Mouse (Mus musculus): ENCODE measurements around the gene Zfand2b. TPM values are rescaled to one million over a fixed set of nuclear protein-coding genes. Genes with fewer than 3 reads are reported as not detected.

Gene Zfand2b
- polyA plus RNA-seq, 1 experiment from 2014 or later, result 41.0 TPM

DNA sequence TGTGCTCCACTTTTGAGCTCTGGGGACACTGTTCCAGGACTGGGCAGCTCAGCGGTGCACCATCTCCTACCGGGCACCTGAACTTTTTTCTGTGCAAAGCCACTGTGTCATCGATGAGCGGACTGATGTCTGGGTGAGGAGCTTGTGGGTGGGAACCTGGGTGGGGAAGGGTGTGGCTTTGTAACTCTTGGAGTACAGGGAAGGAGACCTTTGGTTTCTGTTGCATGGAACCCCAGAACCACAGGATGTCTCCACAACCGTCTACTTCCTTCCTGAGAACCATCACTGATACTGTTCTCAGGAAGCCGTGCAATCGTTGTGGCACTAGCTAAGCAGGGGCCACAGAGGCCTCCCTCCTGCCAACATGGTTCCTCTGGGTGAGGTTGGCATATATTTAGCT, 44.6 kb downstream of the Zfand2b start:
- Histone ChIP-seq H3K4me2 (replicated peaks; ENCODE audit: low read depth, low read length) (no peak overlapping the region), H3K9me3 (ENCODE audit: control insufficient read depth, low read depth, low read length) (no peaks in the 10 kb centered on the region), H3K9ac (replicated peaks; ENCODE audit: low read depth, low read length) (no peak overlapping the region), H3K27me3 (ENCODE audit: control insufficient read depth, insufficient read depth, low read length) (no peaks in the 10 kb centered on the region), H3K4me3 (ENCODE audit: low read depth, low read length) (no peak overlapping the region), H3K36me3 (ENCODE audit: control insufficient read depth, insufficient read depth, low read length) (peaks cover 18% of the 10 kb centered on the region; the same call in 1 of the 2 replicates), H3K27ac (ENCODE audit: low read length) (no peak overlapping the region), H3K4me1 (ENCODE audit: control insufficient read depth, insufficient read depth, low read length) (peaks cover 22% of the 10 kb centered on the region; the same call in 1 of the 2 replicates)
- ATAC-seq (ENCODE audit: insufficient number of reproducible peaks, insufficient read depth, low FRiP score, low read depth), result no peak
- WGBS, result 87% methylated on average over 7 of the region's 7 CpGs

DNA sequence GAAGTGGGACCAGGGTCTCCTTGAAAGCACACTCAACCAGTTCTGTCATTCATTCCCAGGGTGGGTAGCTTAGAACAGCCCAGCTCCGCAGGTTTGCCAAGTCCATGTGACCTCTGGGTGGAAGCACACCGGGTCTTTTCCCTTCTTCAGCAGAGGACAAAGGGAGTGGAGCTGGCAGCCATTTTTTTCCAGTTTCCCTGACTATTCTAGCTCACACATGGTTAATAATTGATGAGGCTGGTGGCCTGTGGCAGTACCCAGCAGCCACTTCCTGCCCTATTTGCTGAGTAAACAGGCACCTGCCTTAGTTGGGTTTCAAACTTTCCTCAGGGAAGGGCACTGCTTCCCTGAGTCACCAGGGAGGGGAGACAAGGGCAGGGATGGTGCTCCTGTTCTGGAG, 46.0 kb downstream of the Zfand2b start:
- H3K36me3 ChIP-seq (ENCODE audit: control insufficient read depth, insufficient read depth, low read length), result peaks cover 18% of the 10 kb centered on the region; the same call in 1 of the 2 replicates
- ATAC-seq (ENCODE audit: insufficient number of reproducible peaks, insufficient read depth, low FRiP score, low read depth), result peak; percentile 47
- WGBS, result 65% methylated on average over 2 of the region's 2 CpGs
- H3K4me3 ChIP-seq (ENCODE audit: low read depth, low read length), result no peak overlapping the region
- H3K27ac ChIP-seq (ENCODE audit: low read length), result peak overlapping the region; percentile 77; the same call in 1 of the 2 replicates
- H3K4me2 ChIP-seq (replicated peaks; ENCODE audit: low read depth, low read length), result no peak overlapping the region
- H3K4me1 ChIP-seq (ENCODE audit: control insufficient read depth, insufficient read depth, low read length), result peaks cover 27% of the 10 kb centered on the region; the same call in 1 of the 2 replicates
- no peak overlapping the region for H3K9ac ChIP-seq (replicated peaks; ENCODE audit: low read depth, low read length)
- no peaks in the 10 kb centered on the region for H3K27me3 ChIP-seq (ENCODE audit: control insufficient read depth, insufficient read depth, low read length)
- no peaks in the 10 kb centered on the region for H3K9me3 ChIP-seq (ENCODE audit: control insufficient read depth, low read depth, low read length)

DNA sequence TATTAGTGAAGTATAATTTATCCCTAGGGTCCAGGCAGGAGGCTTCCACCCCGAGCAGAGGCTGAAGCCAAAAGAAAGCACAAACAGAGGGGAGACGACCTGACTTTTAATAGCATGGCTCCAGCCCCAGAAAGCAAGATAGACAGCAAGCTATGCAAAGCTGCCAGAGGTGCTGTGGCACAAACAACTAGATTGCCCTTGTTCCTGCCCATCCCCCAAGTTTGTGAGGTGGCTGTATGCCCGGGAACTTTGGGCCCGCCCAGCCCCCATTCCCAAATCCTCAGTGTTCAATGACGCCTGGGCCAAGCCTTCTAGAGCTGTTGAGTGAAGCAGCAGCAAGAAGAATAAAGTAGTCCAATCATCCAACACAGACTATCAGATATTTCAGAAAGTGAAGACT, 46.4 kb downstream of the Zfand2b start:
- H3K27me3 ChIP-seq (ENCODE audit: control insufficient read depth, insufficient read depth, low read length), result no peaks in the 10 kb centered on the region
- peaks cover 27% of the 10 kb centered on the region for H3K4me1 ChIP-seq (ENCODE audit: control insufficient read depth, insufficient read depth, low read length)
- H3K9me3 ChIP-seq (ENCODE audit: control insufficient read depth, low read depth, low read length), result no peaks in the 10 kb centered on the region
- peaks cover 18% of the 10 kb centered on the region; the same call in 1 of the 2 replicates for H3K36me3 ChIP-seq (ENCODE audit: control insufficient read depth, insufficient read depth, low read length)
- 65% methylated on average over 5 of the region's 5 CpGs for WGBS
- H3K27ac ChIP-seq (ENCODE audit: low read length), result peak overlapping the region; percentile 58; the same call in 1 of the 2 replicates
- no peak overlapping the region for H3K9ac ChIP-seq (replicated peaks; ENCODE audit: low read depth, low read length)
- H3K4me3 ChIP-seq (ENCODE audit: low read depth, low read length), result no peak overlapping the region
- no peak overlapping the region for H3K4me2 ChIP-seq (replicated peaks; ENCODE audit: low read depth, low read length)
- ATAC-seq (ENCODE audit: insufficient number of reproducible peaks, insufficient read depth, low FRiP score, low read depth), result no peak

DNA sequence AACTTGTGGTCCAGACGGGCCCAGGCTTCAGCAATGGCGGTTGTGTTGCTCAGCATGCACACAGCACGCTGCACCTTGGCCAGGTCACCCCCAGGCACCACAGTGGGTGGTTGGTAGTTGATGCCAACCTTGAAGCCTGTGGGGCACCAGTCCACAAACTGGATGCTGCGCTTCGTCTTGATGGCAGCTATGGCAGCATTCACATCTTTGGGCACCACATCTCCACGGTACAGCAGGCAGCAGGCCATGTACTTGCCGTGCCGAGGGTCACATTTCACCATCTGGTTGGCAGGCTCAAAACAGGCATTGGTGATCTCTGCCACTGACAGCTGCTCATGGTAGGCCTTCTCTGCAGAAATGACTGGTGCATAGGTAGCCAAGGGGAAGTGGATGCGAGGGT, 47.3 kb downstream of the Zfand2b start:
- 91% methylated on average over 9 of the region's 9 CpGs for WGBS
- H3K36me3 ChIP-seq (ENCODE audit: control insufficient read depth, insufficient read depth, low read length), result peaks cover 18% of the 10 kb centered on the region; the same call in 1 of the 2 replicates
- no peak overlapping the region for H3K27ac ChIP-seq (ENCODE audit: low read length)
- no peak overlapping the region for H3K4me3 ChIP-seq (ENCODE audit: low read depth, low read length)
- H3K4me2 ChIP-seq (replicated peaks; ENCODE audit: low read depth, low read length), result no peak overlapping the region
- peaks cover 7% of the 10 kb centered on the region for H3K27me3 ChIP-seq (ENCODE audit: control insufficient read depth, insufficient read depth, low read length)
- H3K4me1 ChIP-seq (ENCODE audit: control insufficient read depth, insufficient read depth, low read length), result peaks cover 21% of the 10 kb centered on the region
- H3K9me3 ChIP-seq (ENCODE audit: control insufficient read depth, low read depth, low read length), result no peaks in the 10 kb centered on the region
- ATAC-seq (ENCODE audit: insufficient number of reproducible peaks, insufficient read depth, low FRiP score, low read depth), result no peak
- H3K9ac ChIP-seq (replicated peaks; ENCODE audit: low read depth, low read length), result no peak overlapping the region

DNA sequence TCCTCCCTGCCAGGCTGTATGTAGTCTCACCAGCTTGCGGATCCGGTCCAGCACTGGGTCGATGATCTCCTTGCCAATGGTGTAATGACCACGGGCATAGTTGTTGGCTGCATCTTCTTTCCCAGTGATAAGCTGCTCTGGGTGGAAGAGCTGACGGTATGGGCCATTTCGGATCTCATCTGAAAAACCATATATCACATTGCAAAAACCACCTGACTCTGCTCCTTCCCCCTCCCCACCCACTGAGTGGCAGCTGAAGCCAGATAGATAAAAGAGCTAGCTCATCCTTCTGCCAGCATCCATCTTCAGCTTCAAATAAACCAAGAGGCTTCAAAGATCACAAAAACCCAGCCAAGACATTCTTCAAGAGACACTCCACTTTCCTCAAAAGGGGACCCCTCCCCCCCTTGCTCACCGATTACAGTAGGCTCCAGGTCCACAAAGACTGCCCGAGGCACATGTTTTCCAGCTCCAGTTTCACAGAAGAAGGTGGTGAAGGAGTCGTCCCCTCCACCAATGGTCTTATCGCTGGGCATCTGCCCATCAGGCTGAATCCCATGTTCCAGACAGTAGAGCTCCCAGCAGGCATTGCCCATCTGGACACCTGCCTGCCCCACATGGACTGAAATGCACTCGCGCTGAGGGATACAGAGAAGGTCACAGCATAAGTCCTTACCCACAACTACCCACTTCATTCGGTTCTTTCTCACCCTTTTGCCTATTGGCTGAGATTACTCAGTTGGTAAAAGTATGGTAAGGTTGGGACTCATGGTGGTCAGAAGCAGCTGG, 48.5 kb downstream of the Zfand2b start:
- H3K4me1 ChIP-seq (ENCODE audit: control insufficient read depth, insufficient read depth, low read length), result peaks cover 14% of the 10 kb centered on the region; the same call in 1 of the 2 replicates
- peaks cover 10% of the 10 kb centered on the region for H3K27me3 ChIP-seq (ENCODE audit: control insufficient read depth, insufficient read depth, low read length)
- H3K4me2 ChIP-seq (replicated peaks; ENCODE audit: low read depth, low read length), result no peak overlapping the region
- H3K4me3 ChIP-seq (ENCODE audit: low read depth, low read length), result no peak overlapping the region
- no peaks in the 10 kb centered on the region for H3K9me3 ChIP-seq (ENCODE audit: control insufficient read depth, low read depth, low read length)
- H3K9ac ChIP-seq (replicated peaks; ENCODE audit: low read depth, low read length), result no peak overlapping the region
- H3K36me3 ChIP-seq (ENCODE audit: control insufficient read depth, insufficient read depth, low read length), result peaks cover 18% of the 10 kb centered on the region; the same call in 1 of the 2 replicates
- no peak for ATAC-seq (ENCODE audit: insufficient number of reproducible peaks, insufficient read depth, low FRiP score, low read depth)
- 75% methylated on average over 13 of the region's 13 CpGs for WGBS
- no peak overlapping the region for H3K27ac ChIP-seq (ENCODE audit: low read length)

DNA sequence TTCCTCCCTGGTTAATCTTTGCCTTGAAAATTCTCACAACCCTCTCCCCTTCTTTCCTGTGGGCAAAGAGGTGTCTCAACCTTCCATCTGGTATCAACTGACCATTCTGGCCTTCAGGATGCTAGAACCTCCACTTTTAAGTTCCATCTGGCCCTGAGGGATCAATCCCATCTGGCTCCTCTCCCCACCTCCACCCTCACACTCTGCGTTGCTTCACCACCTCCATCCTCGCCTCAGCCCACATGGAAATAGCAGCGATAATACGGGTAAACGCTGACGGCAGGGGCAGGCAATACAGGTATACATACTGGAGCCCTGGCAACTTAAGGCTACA, 49.4 kb downstream of the Zfand2b start:
- Histone ChIP-seq H3K27ac (ENCODE audit: low read length) (peak overlapping the region; percentile 44; the same call in 1 of the 2 replicates), H3K4me2 (replicated peaks; ENCODE audit: low read depth, low read length) (peak overlapping the region; percentile 98), H3K4me1 (ENCODE audit: control insufficient read depth, insufficient read depth, low read length) (peaks cover 10% of the 10 kb centered on the region; the same call in 1 of the 2 replicates), H3K27me3 (ENCODE audit: control insufficient read depth, insufficient read depth, low read length) (peaks cover 10% of the 10 kb centered on the region), H3K4me3 (ENCODE audit: low read depth, low read length) (peak overlapping the region; percentile 51), H3K9ac (replicated peaks; ENCODE audit: low read depth, low read length) (0 out of 2 replicates have a peak overlapping the region, but pooled peaks have one; percentile 47), H3K36me3 (ENCODE audit: control insufficient read depth, insufficient read depth, low read length) (peaks cover 16% of the 10 kb centered on the region; the same call in 1 of the 2 replicates), H3K9me3 (ENCODE audit: control insufficient read depth, low read depth, low read length) (no peaks in the 10 kb centered on the region)
- WGBS, result 2% methylated on average over 6 of the region's 6 CpGs
- no peak for ATAC-seq (ENCODE audit: insufficient number of reproducible peaks, insufficient read depth, low FRiP score, low read depth)

DNA sequence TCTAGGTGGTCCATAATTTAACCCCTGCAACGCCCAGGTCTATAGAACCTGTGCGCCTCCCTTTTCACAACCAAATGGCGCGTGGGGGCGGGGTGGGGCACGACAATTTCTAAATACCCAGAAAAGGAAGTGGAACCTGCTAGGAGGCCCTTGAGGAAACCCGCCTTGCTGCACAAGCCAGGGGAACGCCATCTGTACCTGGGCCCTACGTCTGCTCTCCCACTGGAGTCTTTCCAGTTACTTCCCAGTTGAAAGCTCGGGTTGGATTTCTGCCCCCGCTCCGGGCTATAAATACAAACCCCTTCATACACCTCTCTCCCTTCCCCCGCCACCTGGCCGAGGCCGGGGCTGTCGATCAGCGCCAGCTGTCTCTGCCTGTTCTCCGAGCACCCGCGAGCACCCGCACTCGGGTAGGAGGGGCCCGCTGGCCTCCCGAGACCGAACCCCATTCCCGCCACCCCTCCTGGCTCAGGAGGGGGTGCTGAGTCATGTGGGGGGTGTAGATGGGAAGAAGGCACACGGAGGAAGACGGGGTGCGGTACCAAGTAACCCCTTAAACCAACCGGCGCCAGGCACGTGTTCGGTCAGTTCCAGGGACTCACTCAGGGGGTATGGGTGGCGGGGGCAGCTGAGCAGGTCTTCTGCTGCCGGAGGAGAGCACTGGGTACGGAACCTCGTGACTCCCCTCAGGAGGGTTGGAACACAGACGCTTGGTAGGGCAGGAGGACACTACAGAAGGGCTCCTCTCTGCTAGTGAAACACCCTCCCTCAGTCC, 50.0 kb downstream of the Zfand2b start:
- H3K9ac ChIP-seq (replicated peaks; ENCODE audit: low read depth, low read length), result peak overlapping the region; percentile 47
- H3K36me3 ChIP-seq (ENCODE audit: control insufficient read depth, insufficient read depth, low read length), result peaks cover 10% of the 10 kb centered on the region; the same call in 1 of the 2 replicates
- H3K9me3 ChIP-seq (ENCODE audit: control insufficient read depth, low read depth, low read length), result no peaks in the 10 kb centered on the region
- H3K27me3 ChIP-seq (ENCODE audit: control insufficient read depth, insufficient read depth, low read length), result peaks cover 10% of the 10 kb centered on the region
- H3K4me3 ChIP-seq (ENCODE audit: low read depth, low read length), result peak overlapping the region; percentile 51
- ATAC-seq (ENCODE audit: insufficient number of reproducible peaks, insufficient read depth, low FRiP score, low read depth), result peak; percentile 24
- WGBS, result 1% methylated on average over 38 of the region's 38 CpGs
- H3K27ac ChIP-seq (ENCODE audit: low read length), result peak overlapping the region; percentile 44; the same call in 1 of the 2 replicates
- peak overlapping the region; percentile 98 for H3K4me2 ChIP-seq (replicated peaks; ENCODE audit: low read depth, low read length)
- H3K4me1 ChIP-seq (ENCODE audit: control insufficient read depth, insufficient read depth, low read length), result peaks cover 9% of the 10 kb centered on the region; the same call in 1 of the 2 replicates

DNA sequence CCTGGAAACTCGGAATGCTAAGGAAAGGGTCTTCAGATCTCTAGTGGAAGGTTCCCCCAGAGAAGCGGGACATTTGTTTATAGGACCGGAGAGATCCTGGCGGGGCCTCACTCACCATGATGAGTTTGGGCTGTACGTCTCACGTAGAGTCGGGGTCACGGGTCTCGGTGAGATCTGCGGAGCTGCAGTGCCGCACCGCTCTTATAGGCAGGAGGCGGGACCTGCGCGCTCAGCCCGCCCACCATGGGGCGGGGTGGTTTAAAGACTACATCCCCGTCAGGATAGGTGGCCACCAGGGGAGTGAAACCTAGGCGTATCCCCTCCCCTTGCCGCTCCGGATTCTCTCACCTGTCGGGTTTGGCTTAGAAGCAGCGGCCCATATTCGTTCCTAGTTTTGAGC, 50.6 kb downstream of the Zfand2b start:
- peak overlapping the region; percentile 51 for H3K4me3 ChIP-seq (ENCODE audit: low read depth, low read length)
- ATAC-seq (ENCODE audit: insufficient number of reproducible peaks, insufficient read depth, low FRiP score, low read depth), result peak; percentile 89
- peak overlapping the region; percentile 98 for H3K4me2 ChIP-seq (replicated peaks; ENCODE audit: low read depth, low read length)
- H3K36me3 ChIP-seq (ENCODE audit: control insufficient read depth, insufficient read depth, low read length), result peaks cover 4% of the 10 kb centered on the region; the same call in 1 of the 2 replicates
- H3K27ac ChIP-seq (ENCODE audit: low read length), result no peak overlapping the region; the same call in 1 of the 2 replicates
- under 1% methylated on average over 24 of the region's 24 CpGs for WGBS
- peaks cover 10% of the 10 kb centered on the region for H3K27me3 ChIP-seq (ENCODE audit: control insufficient read depth, insufficient read depth, low read length)
- no peaks in the 10 kb centered on the region for H3K9me3 ChIP-seq (ENCODE audit: control insufficient read depth, low read depth, low read length)
- H3K4me1 ChIP-seq (ENCODE audit: control insufficient read depth, insufficient read depth, low read length), result peaks cover 9% of the 10 kb centered on the region; the same call in 1 of the 2 replicates
- H3K9ac ChIP-seq (replicated peaks; ENCODE audit: low read depth, low read length), result peak overlapping the region; percentile 47

Data from stomach, embryonic 14.5 days (tissue).